Mouse (Mus musculus): ENCODE results near the gene Ccm2l. TPM values are rescaled to one million over a fixed set of nuclear protein-coding genes. Genes with fewer than 3 reads are reported as not detected.

Gene Ccm2l
- total RNA-seq (2021): 1 to 10 TPM; 3.9 to 5.2 TPM

DNA sequence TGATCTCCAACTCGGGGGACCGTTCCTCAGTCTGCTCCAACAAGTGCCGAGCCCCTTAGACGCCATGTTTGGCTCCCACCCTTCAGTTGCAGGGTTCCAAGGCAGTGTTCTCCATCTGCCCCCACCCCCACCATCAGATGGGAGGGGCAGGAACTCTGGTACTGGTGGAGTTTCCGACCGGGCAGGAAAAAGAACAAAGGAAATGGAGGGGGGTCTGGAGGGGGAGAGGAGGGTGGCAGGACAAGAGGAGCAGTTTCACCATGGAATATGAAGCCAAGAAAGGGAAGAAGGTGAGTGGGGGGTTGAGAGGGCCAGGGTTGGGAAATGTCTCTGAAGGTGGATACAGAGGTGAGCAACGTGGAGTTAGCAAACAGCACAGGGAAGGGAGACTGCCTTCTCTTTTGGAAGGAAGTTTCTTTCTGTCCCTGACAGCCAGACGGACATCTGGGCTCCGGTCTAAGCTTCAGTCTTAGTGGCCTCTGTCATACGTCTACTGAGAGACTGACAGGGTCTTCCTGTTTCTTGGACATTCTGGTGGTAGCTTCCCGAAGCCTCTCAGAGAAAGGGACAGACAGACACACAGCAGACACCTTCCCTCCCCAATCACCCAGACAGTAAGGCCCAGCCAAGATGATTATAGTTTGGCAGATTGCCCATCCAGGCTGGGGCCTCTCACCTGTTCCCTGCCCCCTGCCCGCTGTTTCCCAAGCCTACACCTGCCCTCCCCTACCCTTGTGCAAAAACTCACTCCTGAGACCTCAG lies at the start of gene Ccm2l:
Ccm2l (plus strand) TSS at position 209 of the 762 bp plus-strand sequence.
- DNase-seq (ENCODE audit: extremely low spot score in 1 of 2, low spot score in 1 of 2): no peak

DNA sequence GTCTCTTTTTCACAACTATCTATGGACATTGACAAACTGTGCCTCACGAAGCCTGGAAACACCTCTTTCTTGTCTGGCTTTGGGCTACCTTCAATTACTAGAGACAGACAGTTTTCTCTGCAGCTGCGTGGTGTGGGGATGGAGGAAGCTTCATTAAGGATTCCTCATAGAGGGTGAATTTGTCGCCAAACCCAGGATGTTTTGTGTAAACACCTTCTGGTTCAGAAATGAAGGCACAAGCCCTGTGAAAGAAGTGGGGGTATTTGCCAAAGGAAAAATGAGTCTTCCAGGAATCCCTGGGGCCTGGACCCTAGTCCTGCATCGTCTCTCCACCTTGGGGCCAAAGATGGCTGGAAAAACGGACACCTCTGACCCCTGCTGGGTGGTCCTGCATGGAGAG lies 49.0 kb upstream of the Ccm2l start:
- DNase-seq (ENCODE audit: extremely low spot score in 1 of 2, low spot score in 1 of 2): no peak

DNA sequence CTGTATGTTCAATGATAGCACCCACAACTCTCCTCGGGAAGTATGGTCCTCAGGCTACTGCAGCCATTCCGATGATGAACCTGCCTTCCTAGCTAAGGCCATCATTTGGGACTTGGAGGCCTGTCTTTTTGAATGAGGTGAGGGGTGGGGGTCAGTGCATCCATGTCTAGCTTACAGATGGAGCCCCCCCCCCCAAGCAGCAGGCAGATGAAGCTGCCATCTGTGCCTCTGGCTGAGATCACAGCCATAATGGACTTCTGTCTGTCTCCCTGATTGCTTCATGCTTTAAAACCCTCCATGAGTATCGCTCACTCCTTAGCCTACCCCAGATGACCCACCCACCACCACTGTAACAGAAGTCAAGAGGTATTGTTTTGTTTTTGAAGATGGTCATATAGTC lies 46.4 kb upstream of the Ccm2l start:
- no peak for DNase-seq (ENCODE audit: extremely low spot score in 1 of 2, low spot score in 1 of 2)

DNA sequence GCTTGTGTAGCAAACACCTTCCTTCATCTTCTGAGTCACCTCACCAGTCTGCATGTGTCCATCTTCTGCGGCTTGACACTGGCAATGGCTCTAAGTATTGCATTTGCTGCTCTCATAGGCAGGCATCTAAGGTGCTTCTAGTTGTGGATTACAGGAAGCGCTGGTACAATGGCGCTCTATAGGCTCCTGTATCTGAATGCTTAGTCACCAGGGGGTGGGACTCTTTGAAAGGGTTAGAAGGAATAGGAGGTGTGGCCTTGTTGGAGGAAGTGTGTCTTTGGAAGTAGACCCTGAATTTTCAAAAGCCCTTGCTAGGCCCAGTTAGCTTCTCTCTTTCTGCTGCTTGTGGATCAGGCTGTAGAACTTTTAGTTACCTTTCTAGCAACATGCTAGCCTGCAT lies 44.6 kb upstream of the Ccm2l start:
- DNase-seq (ENCODE audit: extremely low spot score in 1 of 2, low spot score in 1 of 2): no peak

DNA sequence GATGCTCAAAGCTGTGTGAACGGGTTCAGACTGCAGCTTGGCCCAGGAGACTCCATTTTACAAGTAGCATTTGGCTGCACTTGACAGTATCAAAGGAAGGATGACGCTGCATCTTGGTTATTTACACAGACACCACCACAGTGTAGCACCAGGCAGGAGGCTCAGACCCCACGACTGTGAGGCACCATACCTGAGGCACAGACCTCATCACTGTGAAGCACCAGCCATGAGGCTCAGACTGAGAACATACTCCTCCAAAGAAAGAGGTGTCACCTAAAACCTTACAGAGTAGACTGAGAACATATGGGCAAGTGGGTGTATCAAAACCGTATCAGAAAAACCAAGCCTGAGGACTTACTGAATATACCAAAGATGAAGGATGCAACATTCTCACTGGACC lies 42.9 kb upstream of the Ccm2l start:
- no peak for DNase-seq (ENCODE audit: extremely low spot score in 1 of 2, low spot score in 1 of 2)

DNA sequence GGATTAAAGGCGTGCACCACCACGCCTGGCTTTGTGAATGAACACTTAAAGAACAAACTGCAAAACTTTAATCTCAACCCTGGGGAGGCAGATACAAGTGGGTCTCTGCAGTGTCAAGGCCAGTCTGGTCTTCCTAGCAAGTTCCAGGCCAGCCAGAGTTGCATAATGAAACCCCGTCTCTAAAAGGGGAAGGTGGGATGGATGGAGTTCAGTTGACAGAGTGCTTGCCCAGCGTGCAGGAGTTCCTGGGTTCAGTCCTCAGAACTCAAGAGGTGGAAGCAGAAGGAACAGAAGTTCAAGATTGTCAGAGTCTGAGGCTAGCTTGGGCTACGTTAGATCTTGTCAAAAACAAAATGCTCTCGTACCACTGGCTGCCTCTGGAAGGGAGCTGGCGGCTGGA lies 39.7 kb upstream of the Ccm2l start:
- no peak for DNase-seq (ENCODE audit: extremely low spot score in 1 of 2, low spot score in 1 of 2)

DNA sequence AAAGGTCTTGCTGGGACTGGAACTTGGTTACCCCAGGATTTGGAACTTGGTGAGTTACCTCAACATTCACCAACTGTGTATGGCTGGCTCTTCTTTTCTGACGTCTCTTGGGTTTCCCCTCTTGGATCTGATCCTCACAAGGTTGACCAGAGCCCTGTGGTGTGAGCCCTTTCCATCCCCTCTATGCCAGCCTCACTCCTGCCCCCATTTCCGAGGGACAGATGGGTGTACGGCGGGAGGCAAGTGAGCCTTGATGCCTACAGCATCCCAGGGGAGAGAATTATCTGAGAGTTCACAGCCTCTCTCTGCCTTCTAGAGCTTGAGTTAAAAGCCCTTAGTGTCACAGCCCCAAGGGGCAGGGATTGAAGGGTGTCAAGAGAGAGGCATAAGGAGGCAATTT lies 38.3 kb upstream of the Ccm2l start:
- DNase-seq (ENCODE audit: extremely low spot score in 1 of 2, low spot score in 1 of 2): no peak

DNA sequence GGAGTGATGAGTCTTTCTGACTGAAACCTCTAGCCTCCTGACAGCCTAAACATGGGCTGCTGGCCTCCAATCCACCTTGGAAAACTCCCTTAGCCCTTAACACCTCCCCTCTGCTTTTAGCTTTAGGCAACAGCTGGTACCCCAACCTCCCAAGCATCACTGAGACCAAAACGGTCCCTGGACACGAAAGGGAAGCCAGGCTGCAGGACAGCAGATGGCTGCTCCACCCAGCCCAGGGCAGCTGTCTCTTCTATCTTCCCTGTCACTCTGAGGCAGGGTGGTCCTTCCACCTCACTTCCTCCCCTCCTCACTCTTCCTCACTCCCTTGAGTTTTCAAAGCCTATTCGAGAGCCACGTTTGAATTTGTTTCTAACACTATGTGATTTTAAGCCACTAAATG lies 35.3 kb upstream of the Ccm2l start:
- no peak for DNase-seq (ENCODE audit: extremely low spot score in 1 of 2, low spot score in 1 of 2)

DNA sequence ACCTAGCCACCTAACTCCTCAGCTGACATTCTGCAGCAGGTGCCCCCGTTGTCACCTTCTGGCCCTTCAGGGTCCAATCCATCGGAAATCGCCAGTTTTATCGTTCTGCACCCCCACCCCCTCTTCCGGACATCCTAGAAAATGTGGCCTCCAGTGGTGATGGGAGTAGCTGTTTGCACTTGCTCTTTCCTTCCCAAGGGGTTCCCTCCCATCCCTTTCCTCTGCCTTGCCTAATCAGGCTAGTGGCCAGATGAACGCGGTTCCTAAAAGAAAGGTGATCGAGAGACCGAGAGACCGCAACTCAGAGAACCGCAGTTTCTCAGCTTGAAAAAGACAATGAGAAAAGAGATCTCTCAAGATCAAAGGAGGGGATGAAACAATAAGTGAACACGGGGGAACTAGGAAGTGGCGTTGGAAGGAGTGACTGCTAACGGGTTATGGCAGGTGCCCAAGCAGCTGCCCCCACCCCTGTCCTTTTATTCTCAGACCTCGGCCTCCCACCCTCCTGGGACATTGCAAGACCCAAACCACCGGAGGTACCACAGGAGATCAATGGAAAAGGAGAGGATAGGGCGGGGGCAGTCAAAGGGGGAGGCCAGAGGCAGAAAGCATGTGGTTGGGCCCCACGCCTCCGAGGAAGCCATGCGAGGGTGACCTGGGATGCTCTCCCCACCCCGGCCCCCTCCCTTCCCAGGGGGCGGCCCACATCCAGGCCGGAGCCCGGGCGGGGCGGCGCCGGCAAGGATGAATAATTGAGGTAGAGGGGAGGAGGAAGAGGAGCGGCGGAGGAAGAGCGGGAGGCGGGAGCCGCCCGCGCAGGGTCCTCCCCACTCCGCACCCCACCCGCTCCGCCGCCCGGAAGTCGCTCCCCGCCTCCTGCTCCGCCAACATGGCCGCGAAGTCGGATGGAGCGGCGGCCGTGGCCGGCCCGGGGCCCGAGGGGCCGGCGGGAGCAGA lies 34.4 kb upstream of the Ccm2l start, which contains the start of gene Xkr7:
Xkr7 (plus strand) TSS at position 727 of the 957 bp plus-strand sequence.
- DNase-seq (ENCODE audit: extremely low spot score in 1 of 2, low spot score in 1 of 2): no peak

DNA sequence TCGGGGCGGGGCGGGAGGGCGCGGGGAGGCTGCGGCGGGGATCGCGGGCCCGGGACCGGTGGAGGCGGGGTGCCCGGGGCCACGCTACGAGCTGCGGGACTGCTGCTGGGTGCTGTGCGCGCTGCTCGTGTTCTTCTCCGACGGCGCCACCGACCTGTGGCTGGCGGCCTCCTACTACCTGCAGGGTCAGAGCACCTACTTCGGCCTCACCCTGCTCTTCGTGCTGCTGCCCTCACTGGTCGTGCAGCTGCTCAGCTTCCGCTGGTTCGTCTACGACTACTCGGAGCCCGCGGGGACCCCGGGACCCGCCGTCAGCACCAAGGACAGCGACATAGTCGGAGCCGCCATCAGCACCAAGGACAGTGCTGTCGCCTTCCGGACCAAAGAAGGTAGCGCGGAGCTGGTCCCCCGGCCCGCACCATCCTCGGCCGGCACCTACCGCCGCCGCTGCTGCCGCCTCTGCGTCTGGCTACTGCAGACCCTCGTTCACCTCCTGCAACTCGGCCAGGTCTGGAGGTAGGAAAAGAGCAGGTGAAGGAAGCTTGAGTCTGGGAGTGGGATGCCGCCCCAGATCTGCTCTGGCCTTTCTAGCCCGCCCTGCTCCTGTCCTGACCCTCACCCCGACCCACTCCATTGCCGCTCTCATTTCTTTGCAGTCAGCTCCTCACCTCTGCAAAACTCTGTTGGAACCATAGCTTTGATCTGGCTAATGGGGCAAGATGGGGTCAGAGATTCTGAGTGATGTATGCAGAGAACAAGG lies 33.5 kb upstream of the Ccm2l start:
- DNase-seq (ENCODE audit: extremely low spot score in 1 of 2, low spot score in 1 of 2): peak in 1 of 2 experiments; percentile 71

DNA sequence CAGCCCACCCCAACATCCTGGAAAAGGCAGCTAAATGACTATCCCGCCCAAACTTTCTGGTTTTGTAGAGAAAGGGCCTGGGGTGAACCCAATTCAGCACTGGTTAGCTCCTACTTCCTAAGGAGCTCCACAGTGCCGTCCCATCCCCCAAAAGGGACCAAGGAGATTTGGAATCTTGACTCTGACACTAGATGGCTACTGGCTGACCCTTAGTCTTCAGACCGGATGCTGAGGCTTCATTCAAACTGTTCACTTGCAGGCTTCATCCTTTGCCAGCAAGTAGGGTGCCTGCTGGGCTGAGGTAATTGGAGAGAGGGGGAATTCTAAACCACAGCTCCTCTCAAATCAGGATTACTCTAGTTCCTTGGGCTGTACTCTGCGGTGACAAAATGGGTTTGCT lies 32.8 kb upstream of the Ccm2l start:
- no peak for DNase-seq (ENCODE audit: extremely low spot score in 1 of 2, low spot score in 1 of 2)

DNA sequence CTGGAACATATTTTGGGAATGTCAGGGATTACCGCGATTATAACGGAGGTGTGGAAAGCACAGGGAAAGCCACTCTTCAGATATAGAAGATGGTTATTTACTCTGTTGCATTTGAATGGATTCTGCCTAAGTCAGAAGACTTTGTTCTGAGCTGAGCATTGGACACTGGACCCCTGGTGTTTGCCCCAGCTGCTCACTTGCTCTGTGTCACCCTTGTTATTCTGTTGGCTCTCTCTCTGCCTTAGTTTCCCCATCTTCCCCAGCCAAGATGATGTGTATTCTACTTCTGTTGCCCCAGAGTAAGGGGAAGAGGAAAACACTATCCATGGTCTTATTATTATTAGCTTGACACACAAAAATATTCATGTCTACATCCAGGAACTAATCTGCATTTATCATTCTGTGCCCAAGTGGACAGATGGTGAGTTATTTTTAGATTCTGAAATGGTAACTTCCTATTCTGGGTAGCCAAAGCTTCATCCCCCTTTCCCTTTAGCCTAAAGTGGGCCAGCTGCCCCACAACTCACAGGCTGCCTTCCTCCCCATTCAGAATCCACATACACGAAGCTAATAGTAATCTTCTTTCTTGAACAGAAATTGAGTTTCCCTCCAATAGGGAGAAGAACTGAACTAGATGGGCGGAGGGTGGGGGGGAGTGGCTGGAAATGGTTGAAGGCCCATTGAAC lies 32.1 kb upstream of the Ccm2l start:
- DNase-seq (ENCODE audit: extremely low spot score in 1 of 2, low spot score in 1 of 2): no peak

DNA sequence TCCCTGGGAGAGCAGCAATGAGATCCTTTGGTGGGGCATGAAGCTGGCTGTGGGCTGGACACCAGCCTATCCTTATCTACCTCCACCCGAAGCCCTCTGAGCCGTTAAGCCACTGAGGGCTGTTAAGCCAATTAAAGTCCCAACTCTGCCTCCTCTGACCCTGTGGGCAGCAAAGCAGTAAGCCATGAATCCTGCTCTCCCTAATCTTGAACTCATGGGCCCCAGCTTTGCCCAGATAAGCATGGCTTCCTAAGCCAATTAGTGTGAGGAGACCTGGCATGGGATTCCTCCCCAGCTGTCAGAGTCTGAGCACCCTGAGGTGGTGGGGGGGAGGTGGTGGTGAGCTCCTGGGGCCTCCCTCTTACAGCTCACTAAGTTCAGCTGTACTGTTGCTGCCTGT lies 29.1 kb upstream of the Ccm2l start:
- DNase-seq (ENCODE audit: extremely low spot score in 1 of 2, low spot score in 1 of 2): no peak

DNA sequence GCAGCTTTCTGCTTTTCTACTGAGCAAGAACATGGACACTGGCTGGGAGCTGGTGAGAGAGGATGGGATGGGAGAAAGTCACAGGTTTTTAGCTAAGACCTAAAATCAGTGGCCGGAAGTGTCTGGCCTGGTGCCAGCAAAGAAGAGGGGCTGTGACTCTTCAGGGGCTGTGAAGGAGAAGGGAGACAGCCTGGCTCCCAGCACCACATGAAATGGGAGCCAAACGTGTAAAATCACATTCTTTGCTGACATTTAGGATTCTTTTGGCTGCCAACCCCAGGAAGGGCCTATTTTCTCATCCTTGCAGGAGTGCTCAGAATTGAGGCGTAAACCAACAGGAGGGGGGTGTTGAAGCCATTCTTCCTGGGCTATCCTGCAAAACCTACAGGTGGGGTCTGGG lies 21.9 kb upstream of the Ccm2l start:
- DNase-seq (ENCODE audit: extremely low spot score in 1 of 2, low spot score in 1 of 2): no peak

DNA sequence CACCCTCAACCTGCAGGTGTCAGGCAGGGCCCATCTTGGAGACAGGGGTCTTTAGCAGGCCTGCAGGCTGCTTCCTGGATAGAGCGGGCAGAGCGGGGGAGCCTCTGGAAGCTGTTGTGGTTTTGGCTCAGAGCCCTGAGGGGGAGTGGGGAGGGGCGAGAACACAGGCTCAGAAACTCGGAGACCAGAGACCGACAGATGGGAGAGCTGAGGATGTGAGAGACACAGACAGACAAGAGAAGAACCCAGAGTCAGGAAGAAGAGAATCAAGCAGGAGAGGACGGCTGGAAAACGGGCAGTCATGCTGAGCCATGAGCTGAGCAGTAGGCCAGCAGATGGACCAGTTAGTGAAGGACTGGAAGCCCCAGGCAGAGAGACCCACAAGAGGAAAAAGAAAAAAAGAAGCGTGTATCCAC lies 19.9 kb upstream of the Ccm2l start:
- DNase-seq (ENCODE audit: extremely low spot score in 1 of 2, low spot score in 1 of 2): peak in 1 of 2 experiments; percentile 23

DNA sequence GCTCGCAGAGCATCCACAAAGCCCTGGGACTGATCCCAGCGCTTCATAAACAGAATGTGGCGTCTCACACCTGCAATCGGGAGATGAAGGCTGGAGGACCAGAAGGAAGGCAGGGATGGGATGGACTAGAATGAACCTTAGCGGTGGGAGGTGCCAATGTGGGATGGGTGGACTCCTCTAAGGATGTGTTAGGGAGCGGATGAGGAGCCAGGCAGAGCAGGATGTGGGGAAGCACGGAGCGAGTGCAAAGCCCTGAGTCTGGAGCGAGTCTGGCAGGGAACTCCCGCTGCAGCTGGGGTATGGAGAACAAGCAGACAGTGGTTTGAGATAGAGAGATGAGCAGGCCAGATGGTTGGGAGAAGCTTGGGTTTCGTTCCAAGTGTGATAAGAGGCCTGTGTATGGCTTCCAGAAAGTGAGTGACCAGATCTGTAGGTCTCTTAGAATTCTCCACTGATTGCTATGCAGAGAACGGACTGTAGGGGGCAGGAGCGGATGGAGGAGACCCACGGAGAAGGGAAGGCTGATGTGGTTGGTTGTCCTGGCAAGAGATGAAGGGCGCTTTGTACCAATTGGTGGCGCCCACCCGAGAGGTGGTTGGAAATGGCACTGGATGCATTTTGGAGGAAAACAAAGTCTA lies 17.8 kb upstream of the Ccm2l start:
- DNase-seq (ENCODE audit: extremely low spot score in 1 of 2, low spot score in 1 of 2): peak; percentile 45 to 77

DNA sequence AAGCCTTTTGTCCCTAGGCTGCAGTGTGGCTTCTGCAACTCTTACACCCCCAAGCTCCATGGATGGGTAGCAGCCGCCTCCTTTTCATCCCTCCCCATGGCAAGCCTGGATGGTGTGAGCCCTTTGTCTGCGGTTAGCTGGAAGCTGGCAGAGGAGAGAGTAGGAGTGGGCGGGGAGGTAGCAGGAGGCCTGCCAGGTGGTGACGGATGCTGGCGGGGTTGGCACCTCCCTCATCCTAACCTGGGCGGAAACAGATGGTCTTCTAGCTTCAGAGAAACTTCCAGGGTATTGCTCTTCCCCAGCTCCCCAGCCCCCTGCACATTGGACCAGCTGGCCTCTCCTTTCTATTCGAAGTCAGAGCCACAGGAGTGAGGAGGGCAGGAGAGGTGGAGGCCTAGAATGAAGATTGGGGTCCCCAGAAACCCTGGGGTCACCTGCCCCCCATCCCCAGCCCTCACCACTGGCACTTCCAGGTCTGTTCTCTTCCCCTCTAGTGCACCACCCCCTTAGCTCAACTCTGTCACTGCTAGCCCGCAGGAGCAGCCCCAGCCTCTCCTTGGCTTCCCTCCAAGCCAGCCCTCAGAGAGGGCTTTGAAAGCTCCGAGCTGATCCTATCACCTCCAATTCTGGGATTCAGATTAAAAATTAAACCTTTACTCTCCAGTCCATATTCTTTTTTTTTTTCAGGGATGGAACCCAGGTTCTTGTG lies 16.3 kb upstream of the Ccm2l start:
- DNase-seq (ENCODE audit: extremely low spot score in 1 of 2, low spot score in 1 of 2): peak in 1 of 2 experiments; percentile 18

DNA sequence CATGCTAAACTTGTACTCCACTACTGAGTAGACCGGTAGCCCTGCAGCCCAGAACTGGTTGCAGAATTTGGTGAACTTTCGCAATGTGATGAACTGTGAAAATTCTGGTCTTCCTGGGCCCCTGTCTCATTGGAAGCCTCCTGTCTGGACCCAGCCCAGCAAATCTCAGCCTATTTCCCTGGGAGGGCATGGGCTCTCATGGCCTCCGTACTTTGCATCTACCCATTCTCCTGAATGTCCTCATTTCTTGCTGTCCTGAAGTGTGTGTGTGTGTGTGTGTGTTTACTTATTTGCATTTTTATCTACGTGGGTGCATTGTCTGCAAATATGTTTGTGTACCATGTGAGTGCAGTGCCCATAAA lies 15.8 kb upstream of the Ccm2l start:
- DNase-seq (ENCODE audit: extremely low spot score in 1 of 2, low spot score in 1 of 2): no peak

DNA sequence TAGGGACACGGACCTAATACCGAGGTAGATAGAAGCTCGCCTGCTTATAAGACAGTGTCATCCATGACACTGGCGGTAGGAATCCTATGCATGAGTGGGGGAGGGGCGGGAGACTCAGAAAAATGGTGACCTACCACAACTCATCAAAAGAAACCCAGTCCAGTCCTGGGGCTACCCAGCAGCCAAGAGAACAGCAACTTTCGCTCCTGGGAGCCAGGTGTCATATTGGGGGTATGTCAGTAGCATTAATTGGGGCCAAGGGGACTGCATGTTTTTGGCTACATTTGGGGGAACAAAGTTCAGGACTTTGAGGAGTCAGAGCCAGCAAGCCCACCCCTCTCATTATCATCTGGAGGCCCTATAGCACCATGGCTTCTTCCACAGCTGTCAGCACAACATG lies 14.7 kb upstream of the Ccm2l start:
- DNase-seq (ENCODE audit: extremely low spot score in 1 of 2, low spot score in 1 of 2): no peak
